Mouse (Mus musculus): ENCODE measurements around the gene Kera. TPM values are rescaled to one million over a fixed set of nuclear protein-coding genes. Genes with fewer than 3 reads are reported as not detected.

Kera gene
- polyA plus RNA-seq (2015; fragmentation: Nextera tagmentation; extraction: Ambion mirVana) = 0.19 and 0.25 TPM in 2 replicates

GRCm38 (mm10) chr10:97606579-97606978, at the start of gene Kera:
Kera (plus strand) TSS chr10:97606879.
- Histone ChIP-seq H3K4me2 (ENCODE audit: low read depth, low read length) (no peak within 1 kb of the TSS), H3K27me3 (ENCODE audit: control insufficient read depth, insufficient read depth, low read depth, low read length) (no peaks in the 10 kb centered on the region), H3K9me3 (replicated peaks; ENCODE audit: control insufficient read depth, low read length) (no peaks in the 10 kb centered on the region), H3K4me1 (ENCODE audit: control insufficient read depth, low read depth, low read length) (no peaks in the 10 kb centered on the region), H3K4me3 (ENCODE audit: low read depth, low read length) (no peak within 1 kb of the TSS), H3K27ac (ENCODE audit: low read length) (no peak within 1 kb of the TSS), H3K36me3 (ENCODE audit: control insufficient read depth, insufficient read depth) (no peaks in the 10 kb centered on the region), H3K9ac (ENCODE audit: low read depth, low read length) (no peak within 1 kb of the TSS)
- 36% methylated on average over 2 of the region's 2 CpGs for WGBS (ENCODE audit: insufficient replicate concordance)
- no peak for ATAC-seq (ENCODE audit: low read depth)

DNA sequence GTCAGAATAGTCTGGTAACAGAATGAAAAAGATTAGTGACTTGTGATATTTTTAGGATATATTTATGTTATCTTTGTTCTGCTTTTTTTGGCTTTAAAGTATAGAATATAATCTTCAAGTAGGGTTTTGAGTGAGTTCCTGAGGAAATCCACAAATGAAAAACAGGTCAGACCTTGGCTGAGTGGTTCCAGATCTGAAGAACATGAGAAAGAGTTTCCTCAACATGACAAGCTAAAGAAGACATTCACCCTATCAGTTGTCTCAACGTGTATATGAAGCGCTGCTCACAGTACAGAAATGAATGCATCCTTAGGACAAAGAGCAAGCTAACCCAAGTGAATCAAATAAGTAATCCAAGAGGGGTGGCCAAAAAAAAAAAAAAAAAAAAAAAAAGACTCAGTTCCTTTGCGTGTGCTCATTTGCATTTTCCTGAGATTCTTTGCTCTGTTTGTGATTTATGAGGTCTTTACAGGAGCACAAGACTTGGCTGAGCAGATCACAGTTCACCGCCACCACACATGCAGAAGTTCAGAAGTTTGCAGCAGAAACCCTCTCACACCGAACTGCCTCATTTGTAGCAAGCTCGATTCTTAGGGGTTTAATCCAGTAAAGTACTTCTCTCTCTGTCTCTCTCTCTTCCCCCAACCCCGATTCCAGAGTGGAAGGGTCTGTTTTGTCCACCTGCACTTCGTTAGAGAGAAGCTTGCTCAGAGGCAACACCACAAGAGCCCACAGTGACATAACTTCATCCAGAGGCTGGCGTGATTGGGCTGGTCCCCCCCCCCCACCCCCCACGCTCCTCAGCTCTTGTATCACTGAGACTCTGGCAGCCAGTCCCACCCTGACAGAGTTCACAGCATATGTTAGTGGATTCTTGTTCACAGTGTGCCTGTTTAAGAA, 41.5 kb upstream of the Kera start, which contains the start of gene Lum:
Lum (plus strand) TSS at position 172 of the 900 bp plus-strand sequence.
- Histone ChIP-seq H3K9me3 (replicated peaks; ENCODE audit: control insufficient read depth, low read length) (no peaks in the 10 kb centered on the region), H3K4me2 (ENCODE audit: low read depth, low read length) (no peak within 1 kb of the TSS), H3K4me1 (ENCODE audit: control insufficient read depth, low read depth, low read length) (no peaks in the 10 kb centered on the region), H3K27me3 (ENCODE audit: control insufficient read depth, insufficient read depth, low read depth, low read length) (no peaks in the 10 kb centered on the region), H3K36me3 (ENCODE audit: control insufficient read depth, insufficient read depth) (no peaks in the 10 kb centered on the region), H3K4me3 (ENCODE audit: low read depth, low read length) (no peak within 1 kb of the TSS), H3K27ac (ENCODE audit: low read length) (no peak within 1 kb of the TSS), H3K9ac (ENCODE audit: low read depth, low read length) (no peak within 1 kb of the TSS)
- ATAC-seq (ENCODE audit: low read depth) = no peak
- WGBS (ENCODE audit: insufficient replicate concordance) = 54% methylated on average over 10 of the region's 10 CpGs

- H3K4me2 ChIP-seq (ENCODE audit: low read depth, low read length) = no peak overlapping the region
- no peak for ATAC-seq (ENCODE audit: low read depth)
- no peak overlapping the region for H3K9ac ChIP-seq (ENCODE audit: low read depth, low read length)
- H3K36me3 ChIP-seq (ENCODE audit: control insufficient read depth, insufficient read depth) = no peaks in the 10 kb centered on the region
- H3K4me1 ChIP-seq (ENCODE audit: control insufficient read depth, low read depth, low read length) = no peaks in the 10 kb centered on the region
- no peak overlapping the region for H3K27ac ChIP-seq (ENCODE audit: low read length)
- WGBS (ENCODE audit: insufficient replicate concordance) = 53% methylated on average over 8 of the region's 8 CpGs
- H3K9me3 ChIP-seq (replicated peaks; ENCODE audit: control insufficient read depth, low read length) = no peaks in the 10 kb centered on the region
- no peak overlapping the region for H3K4me3 ChIP-seq (ENCODE audit: low read depth, low read length)
- no peaks in the 10 kb centered on the region for H3K27me3 ChIP-seq (ENCODE audit: control insufficient read depth, insufficient read depth, low read depth, low read length)
Measured at GRCm38 (mm10) chr10:97567489-97568135, 39.1 kb upstream of the Kera start.

DNA sequence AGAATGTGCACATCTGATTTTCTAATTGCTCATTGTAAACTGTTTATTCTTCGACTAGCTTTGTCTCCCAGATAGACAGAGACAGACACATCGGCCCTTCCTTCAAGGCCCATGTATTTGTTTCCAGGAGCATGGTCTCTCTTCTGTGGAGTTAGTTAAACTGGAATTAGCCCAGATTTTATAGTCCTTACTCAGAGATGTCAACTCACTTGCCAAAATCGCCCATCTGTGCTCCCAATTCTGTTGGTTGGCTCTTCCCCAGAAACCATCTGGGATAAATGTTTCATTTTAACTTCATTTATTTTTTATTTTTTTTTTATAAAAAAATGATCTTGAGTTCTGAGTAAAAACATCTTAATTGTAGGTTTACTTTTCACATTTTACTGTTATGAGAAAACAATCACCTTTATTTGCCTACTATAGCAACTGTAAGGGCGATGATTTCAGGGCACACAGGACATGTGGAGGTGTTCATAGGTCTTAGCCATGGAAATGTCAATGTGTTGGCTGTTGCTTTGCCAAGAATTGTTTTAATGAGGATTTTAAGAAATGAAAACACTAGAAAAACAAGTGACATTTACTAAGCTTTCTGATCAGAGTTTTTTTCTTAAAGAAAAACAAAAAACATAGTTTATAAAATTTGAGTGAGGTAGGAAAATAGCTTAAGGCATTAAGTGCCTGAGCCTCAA, 24.0 kb upstream of the Kera start:
- Histone ChIP-seq H3K36me3 (ENCODE audit: control insufficient read depth, insufficient read depth) (no peaks in the 10 kb centered on the region), H3K27ac (ENCODE audit: low read length) (no peak overlapping the region), H3K4me2 (ENCODE audit: low read depth, low read length) (no peak overlapping the region), H3K4me1 (ENCODE audit: control insufficient read depth, low read depth, low read length) (no peaks in the 10 kb centered on the region), H3K4me3 (ENCODE audit: low read depth, low read length) (no peak overlapping the region), H3K9ac (ENCODE audit: low read depth, low read length) (no peak overlapping the region), H3K27me3 (ENCODE audit: control insufficient read depth, insufficient read depth, low read depth, low read length) (no peaks in the 10 kb centered on the region), H3K9me3 (replicated peaks; ENCODE audit: control insufficient read depth, low read length) (no peaks in the 10 kb centered on the region)
- ATAC-seq (ENCODE audit: low read depth) = no peak
- 53% methylated on average over 4 of the region's 4 CpGs for WGBS (ENCODE audit: insufficient replicate concordance)

GRCm38 (mm10) chr10:97584176-97584575, 22.5 kb upstream of the Kera start:
- Histone ChIP-seq H3K9ac (ENCODE audit: low read depth, low read length) (no peak overlapping the region), H3K27ac (ENCODE audit: low read length) (no peak overlapping the region), H3K36me3 (ENCODE audit: control insufficient read depth, insufficient read depth) (no peaks in the 10 kb centered on the region), H3K27me3 (ENCODE audit: control insufficient read depth, insufficient read depth, low read depth, low read length) (no peaks in the 10 kb centered on the region), H3K4me3 (ENCODE audit: low read depth, low read length) (no peak overlapping the region), H3K4me2 (ENCODE audit: low read depth, low read length) (no peak overlapping the region), H3K9me3 (replicated peaks; ENCODE audit: control insufficient read depth, low read length) (no peaks in the 10 kb centered on the region), H3K4me1 (ENCODE audit: control insufficient read depth, low read depth, low read length) (no peaks in the 10 kb centered on the region)
- WGBS (ENCODE audit: insufficient replicate concordance) = 50% methylated on average over 3 of the region's 3 CpGs
- ATAC-seq (ENCODE audit: low read depth) = no peak

DNA sequence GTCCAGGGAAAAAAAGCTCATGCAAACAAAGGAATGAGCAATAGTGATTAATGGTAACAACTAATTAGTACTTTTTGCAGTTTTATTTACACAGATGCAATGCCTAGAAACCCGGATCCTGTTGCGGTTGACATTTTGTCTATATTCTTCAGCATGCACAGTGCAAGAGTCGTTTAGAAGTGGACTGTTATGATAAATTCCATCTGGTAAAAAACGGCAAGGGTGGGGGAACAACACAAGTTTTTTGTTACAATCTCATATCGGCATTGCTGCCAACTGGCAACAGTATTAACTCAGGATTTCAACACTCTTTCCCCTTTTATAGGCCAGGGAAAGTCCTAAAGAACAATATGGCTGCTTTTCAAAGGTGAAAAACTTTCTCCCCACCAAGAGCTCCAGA, 19.5 kb upstream of the Kera start:
- Histone ChIP-seq H3K9ac (ENCODE audit: low read depth, low read length) (no peak overlapping the region), H3K27me3 (ENCODE audit: control insufficient read depth, insufficient read depth, low read depth, low read length) (no peaks in the 10 kb centered on the region), H3K36me3 (ENCODE audit: control insufficient read depth, insufficient read depth) (no peaks in the 10 kb centered on the region), H3K4me1 (ENCODE audit: control insufficient read depth, low read depth, low read length) (no peaks in the 10 kb centered on the region), H3K27ac (ENCODE audit: low read length) (no peak overlapping the region), H3K9me3 (replicated peaks; ENCODE audit: control insufficient read depth, low read length) (no peaks in the 10 kb centered on the region), H3K4me2 (ENCODE audit: low read depth, low read length) (no peak overlapping the region), H3K4me3 (ENCODE audit: low read depth, low read length) (no peak overlapping the region)
- ATAC-seq (ENCODE audit: low read depth) = no peak
- 56% methylated on average over 5 of the region's 5 CpGs for WGBS (ENCODE audit: insufficient replicate concordance)

GRCm38 (mm10) chr10:97589574-97589973, 17.1 kb upstream of the Kera start:
- WGBS (ENCODE audit: insufficient replicate concordance) = 60% methylated on average over 6 of the region's 6 CpGs
- no peaks in the 10 kb centered on the region for H3K9me3 ChIP-seq (replicated peaks; ENCODE audit: control insufficient read depth, low read length)
- H3K4me1 ChIP-seq (ENCODE audit: control insufficient read depth, low read depth, low read length) = no peaks in the 10 kb centered on the region
- H3K36me3 ChIP-seq (ENCODE audit: control insufficient read depth, insufficient read depth) = no peaks in the 10 kb centered on the region
- H3K9ac ChIP-seq (ENCODE audit: low read depth, low read length) = no peak overlapping the region
- H3K27me3 ChIP-seq (ENCODE audit: control insufficient read depth, insufficient read depth, low read depth, low read length) = no peaks in the 10 kb centered on the region
- H3K4me2 ChIP-seq (ENCODE audit: low read depth, low read length) = no peak overlapping the region
- H3K4me3 ChIP-seq (ENCODE audit: low read depth, low read length) = no peak overlapping the region
- no peak overlapping the region for H3K27ac ChIP-seq (ENCODE audit: low read length)
- ATAC-seq (ENCODE audit: low read depth) = no peak

GRCm38 (mm10) chr10:97591036-97591435, 15.6 kb upstream of the Kera start:
- no peak overlapping the region for H3K4me3 ChIP-seq (ENCODE audit: low read depth, low read length)
- no peak overlapping the region for H3K27ac ChIP-seq (ENCODE audit: low read length)
- no peaks in the 10 kb centered on the region for H3K36me3 ChIP-seq (ENCODE audit: control insufficient read depth, insufficient read depth)
- 30% methylated on average over 3 of the region's 3 CpGs for WGBS (ENCODE audit: insufficient replicate concordance)
- H3K9me3 ChIP-seq (replicated peaks; ENCODE audit: control insufficient read depth, low read length) = no peaks in the 10 kb centered on the region
- no peak overlapping the region for H3K4me2 ChIP-seq (ENCODE audit: low read depth, low read length)
- no peak overlapping the region for H3K9ac ChIP-seq (ENCODE audit: low read depth, low read length)
- no peaks in the 10 kb centered on the region for H3K27me3 ChIP-seq (ENCODE audit: control insufficient read depth, insufficient read depth, low read depth, low read length)
- ATAC-seq (ENCODE audit: low read depth) = no peak
- H3K4me1 ChIP-seq (ENCODE audit: control insufficient read depth, low read depth, low read length) = no peaks in the 10 kb centered on the region
